Mouse (Mus musculus): ENCODE results near the gene Rnaseh2b. TPM values are rescaled to one million over a fixed set of nuclear protein-coding genes. Genes with fewer than 3 reads are reported as not detected.
A peak's percentile ranks its signal among the peaks of the same experiment; 100 is the strongest.

Gene Rnaseh2b
- polyA plus RNA-seq, 1 experiment from 2014 or later, result 57.8 TPM

GRCm38 (mm10) chr14:62374001-62374400 lies 81.6 kb downstream of the Rnaseh2b start:
- H3K4me3 ChIP-seq, result no peak overlapping the region
- WGBS, result 55% methylated on average over 10 of the region's 10 CpGs
- no peaks in the 10 kb centered on the region for H3K36me3 ChIP-seq
- H3K9me3 ChIP-seq, result no peaks in the 10 kb centered on the region
- H3K4me1 ChIP-seq, result peaks cover 49% of the 10 kb centered on the region
- H3K27me3 ChIP-seq, result no peaks in the 10 kb centered on the region
- H3K4me2 ChIP-seq, result no peak overlapping the region
- no peak overlapping the region for H3K27ac ChIP-seq
- no peak overlapping the region for H3K9ac ChIP-seq
- no peak for ATAC-seq (ENCODE audit: borderline replicate concordance, extremely low read depth, low FRiP score, low TSS enrichment)

GRCm38 (mm10) chr14:62375694-62376093 lies 83.3 kb downstream of the Rnaseh2b start:
- H3K36me3 ChIP-seq, result no peaks in the 10 kb centered on the region
- H3K9ac ChIP-seq, result no peak overlapping the region
- peak; percentile 84 for ATAC-seq (ENCODE audit: borderline replicate concordance, extremely low read depth, low FRiP score, low TSS enrichment)
- peak overlapping the region; percentile 72 for H3K27ac ChIP-seq
- H3K4me1 ChIP-seq, result peaks cover 44% of the 10 kb centered on the region
- no peak overlapping the region for H3K4me2 ChIP-seq
- no peaks in the 10 kb centered on the region for H3K9me3 ChIP-seq
- H3K27me3 ChIP-seq, result no peaks in the 10 kb centered on the region
- no peak overlapping the region for H3K4me3 ChIP-seq

- 57% methylated on average over 2 of the region's 2 CpGs for WGBS
- ATAC-seq (ENCODE audit: borderline replicate concordance, extremely low read depth, low FRiP score, low TSS enrichment), result no peak
- H3K27ac ChIP-seq, result peak overlapping the region; percentile 72
Measured at GRCm38 (mm10) chr14:62376115-62376514, 83.7 kb downstream of the Rnaseh2b start.

GRCm38 (mm10) chr14:62379391-62379790 lies 87.0 kb downstream of the Rnaseh2b start:
- H3K4me1 ChIP-seq, result peaks cover 32% of the 10 kb centered on the region
- WGBS, result 95% methylated on average over 2 of the region's 2 CpGs
- no peak overlapping the region for H3K27ac ChIP-seq
- H3K27me3 ChIP-seq, result no peaks in the 10 kb centered on the region
- H3K9ac ChIP-seq, result no peak overlapping the region
- no peak for ATAC-seq (ENCODE audit: borderline replicate concordance, extremely low read depth, low FRiP score, low TSS enrichment)
- H3K4me3 ChIP-seq, result no peak overlapping the region
- no peaks in the 10 kb centered on the region for H3K36me3 ChIP-seq
- no peak overlapping the region for H3K4me2 ChIP-seq
- no peaks in the 10 kb centered on the region for H3K9me3 ChIP-seq

More at GRCm38 (mm10) chr14:62376115-62376514, 83.7 kb downstream of the Rnaseh2b start:
- peaks cover 43% of the 10 kb centered on the region for H3K4me1 ChIP-seq
- H3K4me2 ChIP-seq, result no peak overlapping the region
- no peak overlapping the region for H3K9ac ChIP-seq
- no peaks in the 10 kb centered on the region for H3K36me3 ChIP-seq
- H3K4me3 ChIP-seq, result no peak overlapping the region
- no peaks in the 10 kb centered on the region for H3K9me3 ChIP-seq
- H3K27me3 ChIP-seq, result no peaks in the 10 kb centered on the region

GRCm38 (mm10) chr14:62380606-62381005 lies 88.2 kb downstream of the Rnaseh2b start:
- ATAC-seq (ENCODE audit: borderline replicate concordance, extremely low read depth, low FRiP score, low TSS enrichment), result no peak
- Histone ChIP-seq H3K4me1 (peaks cover 21% of the 10 kb centered on the region), H3K4me2 (no peak overlapping the region), H3K9me3 (no peaks in the 10 kb centered on the region), H3K27me3 (no peaks in the 10 kb centered on the region), H3K4me3 (no peak overlapping the region), H3K36me3 (no peaks in the 10 kb centered on the region), H3K9ac (no peak overlapping the region), H3K27ac (no peak overlapping the region)
- 58% methylated on average over 6 of the region's 6 CpGs for WGBS

- Histone ChIP-seq H3K4me2 (no peak overlapping the region), H3K36me3 (no peaks in the 10 kb centered on the region), H3K9ac (no peak overlapping the region), H3K27ac (no peak overlapping the region), H3K27me3 (no peaks in the 10 kb centered on the region), H3K4me3 (no peak overlapping the region), H3K4me1 (peaks cover 6% of the 10 kb centered on the region; the same call in 1 of the 2 replicates), H3K9me3 (no peaks in the 10 kb centered on the region)
- 92% methylated on average over 3 of the region's 3 CpGs for WGBS
- ATAC-seq (ENCODE audit: borderline replicate concordance, extremely low read depth, low FRiP score, low TSS enrichment), result no peak
Measured at GRCm38 (mm10) chr14:62383109-62383508, 90.7 kb downstream of the Rnaseh2b start.

GRCm38 (mm10) chr14:62383786-62384299 lies 91.5 kb downstream of the Rnaseh2b start:
- 86% methylated on average over 3 of the region's 3 CpGs for WGBS

GRCm38 (mm10) chr14:62389064-62389728 lies 96.8 kb downstream of the Rnaseh2b start:
- 56% methylated on average over 6 of the region's 6 CpGs for WGBS
- Histone ChIP-seq H3K4me2 (no peak overlapping the region), H3K9me3 (no peaks in the 10 kb centered on the region), H3K9ac (no peak overlapping the region), H3K4me1 (peaks cover 14% of the 10 kb centered on the region), H3K27me3 (no peaks in the 10 kb centered on the region), H3K27ac (no peak overlapping the region), H3K36me3 (no peaks in the 10 kb centered on the region), H3K4me3 (no peak overlapping the region)
- ATAC-seq (ENCODE audit: borderline replicate concordance, extremely low read depth, low FRiP score, low TSS enrichment), result no peak

More at GRCm38 (mm10) chr14:62383786-62384299, 91.5 kb downstream of the Rnaseh2b start:
- Histone ChIP-seq H3K9me3 (no peaks in the 10 kb centered on the region), H3K27ac (no peak overlapping the region), H3K36me3 (no peaks in the 10 kb centered on the region), H3K4me1 (no peaks in the 10 kb centered on the region), H3K27me3 (no peaks in the 10 kb centered on the region), H3K4me2 (no peak overlapping the region), H3K4me3 (no peak overlapping the region), H3K9ac (no peak overlapping the region)
- no peak for ATAC-seq (ENCODE audit: borderline replicate concordance, extremely low read depth, low FRiP score, low TSS enrichment)

GRCm38 (mm10) chr14:62389729-62390536 lies 97.5 kb downstream of the Rnaseh2b start:
- no peak overlapping the region for H3K27ac ChIP-seq
- H3K4me3 ChIP-seq, result no peak overlapping the region
- peaks cover 14% of the 10 kb centered on the region for H3K4me1 ChIP-seq
- no peak overlapping the region for H3K9ac ChIP-seq
- WGBS, result 71% methylated on average over 9 of the region's 9 CpGs
- H3K9me3 ChIP-seq, result no peaks in the 10 kb centered on the region
- peak; percentile 32; the same call in 1 of the 2 replicates for ATAC-seq (ENCODE audit: borderline replicate concordance, extremely low read depth, low FRiP score, low TSS enrichment)
- H3K27me3 ChIP-seq, result no peaks in the 10 kb centered on the region
- H3K4me2 ChIP-seq, result no peak overlapping the region
- no peaks in the 10 kb centered on the region for H3K36me3 ChIP-seq

GRCm38 (mm10) chr14:62392754-62393153 lies 100.4 kb downstream of the Rnaseh2b start:
- no peak overlapping the region for H3K9ac ChIP-seq
- H3K4me1 ChIP-seq, result peaks cover 14% of the 10 kb centered on the region
- 44% methylated on average over 4 of the region's 4 CpGs for WGBS
- H3K4me3 ChIP-seq, result no peak overlapping the region
- H3K36me3 ChIP-seq, result no peaks in the 10 kb centered on the region
- no peaks in the 10 kb centered on the region for H3K9me3 ChIP-seq
- no peaks in the 10 kb centered on the region for H3K27me3 ChIP-seq
- no peak overlapping the region for H3K27ac ChIP-seq
- no peak overlapping the region for H3K4me2 ChIP-seq
- peak; percentile 74; the same call in 1 of the 2 replicates for ATAC-seq (ENCODE audit: borderline replicate concordance, extremely low read depth, low FRiP score, low TSS enrichment)

- WGBS, result 70% methylated on average over 2 of the region's 2 CpGs
- no peak for ATAC-seq (ENCODE audit: borderline replicate concordance, extremely low read depth, low FRiP score, low TSS enrichment)
- Histone ChIP-seq H3K4me2 (no peak overlapping the region), H3K9me3 (no peaks in the 10 kb centered on the region), H3K27me3 (no peaks in the 10 kb centered on the region), H3K4me1 (peaks cover 14% of the 10 kb centered on the region), H3K9ac (no peak overlapping the region), H3K27ac (no peak overlapping the region), H3K4me3 (no peak overlapping the region), H3K36me3 (no peaks in the 10 kb centered on the region)
Measured at GRCm38 (mm10) chr14:62395346-62395745, 103.0 kb downstream of the Rnaseh2b start.

Data from lung, embryonic 15.5 days (tissue).